Mouse (Mus musculus) heart, postnatal 0 days (tissue): ENCODE measurements at regions not wholly inside any gene's neighbourhood (a gene's known extent, or its start where the extent isn't known, plus 50 kb on each side); places are given as distances from the start of the nearest gene placed in this dataset.

ENCODE experiments used
- CTCF ChIP-seq: IDR thresholded peaks from 2 replicates; pipeline ENCODE4 v1.5.1; 2016; ENCODE audit warnings: antibody characterized with exemption, control low read depth, low read depth
- EP300 ChIP-seq: IDR thresholded peaks from 2 replicates; pipeline ENCODE4 v1.6.1; 2016; ENCODE audit warnings: antibody characterized with exemption, low read depth

DNA sequence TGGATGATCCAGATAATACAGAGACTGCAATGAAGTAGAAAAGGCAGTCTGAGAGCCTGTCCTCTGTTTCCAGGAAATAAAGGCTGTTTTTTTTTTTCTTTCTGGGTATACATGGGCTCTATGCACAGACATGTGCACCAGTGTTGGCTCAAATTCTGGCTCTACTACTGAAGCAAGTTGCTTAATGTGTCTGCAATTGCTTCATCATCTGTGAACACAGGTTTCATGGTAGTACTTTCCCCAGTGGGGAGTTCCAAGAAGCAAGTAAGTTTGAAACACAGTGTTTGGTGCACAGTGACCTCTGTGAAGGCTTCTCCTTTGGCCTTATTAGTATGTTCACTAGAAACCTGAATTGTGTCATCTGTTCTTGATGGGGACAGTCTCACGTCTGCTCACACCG lies 424.3 kb downstream of the Ccdc171 start:
- TF ChIP-seq CTCF = no peak
- TF ChIP-seq EP300 = no peak
